Mouse (Mus musculus): ENCODE results near the gene Ypel2. TPM values are rescaled to one million over a fixed set of nuclear protein-coding genes. Genes with fewer than 3 reads are reported as not detected.

Gene Ypel2
- polyA plus RNA-seq, 1 experiment from 2014 or later = 22.8 TPM

DNA sequence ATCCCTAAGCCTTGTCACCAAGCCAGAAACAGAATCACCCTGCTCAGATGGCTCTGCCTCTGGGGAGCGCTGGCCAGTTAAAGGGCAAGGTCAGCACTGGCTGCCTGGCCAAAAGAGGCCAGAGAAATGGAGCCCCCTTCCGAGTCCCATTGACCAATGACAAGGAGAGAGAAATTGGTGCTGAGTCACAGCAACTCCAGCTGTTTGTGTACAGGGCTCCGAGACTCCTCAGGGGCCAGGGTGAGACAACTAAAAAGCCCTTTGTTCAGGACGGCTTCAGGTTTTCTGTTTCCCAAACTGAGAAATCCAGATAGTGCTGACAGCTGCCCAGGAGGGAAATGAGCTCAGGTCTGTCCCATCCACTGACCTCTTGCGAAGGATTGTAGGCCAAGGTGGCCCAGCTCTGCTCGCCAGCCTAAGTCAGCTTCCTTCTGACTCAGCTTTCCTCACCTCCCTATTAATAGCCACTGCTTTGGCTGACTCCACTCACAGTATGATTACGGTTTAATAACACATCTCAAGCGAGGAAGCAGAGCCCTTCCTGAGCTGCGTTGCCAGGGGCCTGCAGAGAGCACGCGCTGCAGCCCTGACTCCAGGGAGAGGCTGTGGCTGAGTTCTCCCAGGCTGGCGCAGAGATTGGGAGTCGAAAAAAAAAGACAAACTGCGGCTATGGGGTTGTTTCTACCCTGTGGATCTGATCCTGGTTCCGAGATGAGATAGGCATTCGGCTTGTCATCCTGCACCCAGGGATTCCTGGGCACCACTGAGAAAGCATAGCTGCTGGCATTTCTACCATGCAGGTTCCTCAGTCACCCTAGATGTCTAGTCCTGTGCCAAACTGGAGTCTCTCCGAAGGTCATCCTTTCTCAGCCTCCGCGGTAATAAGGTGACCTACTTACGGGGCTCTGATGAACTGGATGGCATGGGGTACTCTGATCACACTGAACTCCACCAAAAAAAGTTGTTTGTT, 73.1 kb downstream of the Ypel2 start:
- WGBS = 24% methylated on average over 20 of the region's 20 CpGs
- Histone ChIP-seq H3K4me3 (ENCODE audit: control insufficient read depth in 1 of 2, insufficient read depth in 1 of 2, low read depth in 1 of 2, low read length in 2 of 2) (no peak overlapping the region), H3K36me3 (ENCODE audit: control insufficient read depth, insufficient read depth, low read length) (no peaks in the 10 kb centered on the region), H3K27me3 (ENCODE audit: control insufficient read depth, insufficient read depth, low read length) (no peaks in the 10 kb centered on the region), H3K9ac (ENCODE audit: low read length) (peak overlapping the region; percentile 18; the same call in 1 of the 2 replicates), H3K4me2 (ENCODE audit: low read length) (peak overlapping the region; percentile 28; the same call in 1 of the 2 replicates), H3K9me3 (ENCODE audit: control insufficient read depth, low read length) (no peaks in the 10 kb centered on the region), H3K27ac (replicated peaks in 1 of 2; ENCODE audit: control insufficient read depth in 1 of 2, insufficient read depth in 1 of 2, low read depth in 2 of 2, low read length in 2 of 2) (peak overlapping the region; percentile 68 to 82), H3K4me1 (ENCODE audit: control insufficient read depth in 2 of 2, insufficient read depth in 2 of 2, low read length in 2 of 2) (peaks cover 41 to 67% of the 10 kb centered on the region in 2 experiments)
- ATAC-seq (ENCODE audit: insufficient number of reproducible peaks, insufficient read depth, low FRiP score, low read depth) = peak; percentile 61

DNA sequence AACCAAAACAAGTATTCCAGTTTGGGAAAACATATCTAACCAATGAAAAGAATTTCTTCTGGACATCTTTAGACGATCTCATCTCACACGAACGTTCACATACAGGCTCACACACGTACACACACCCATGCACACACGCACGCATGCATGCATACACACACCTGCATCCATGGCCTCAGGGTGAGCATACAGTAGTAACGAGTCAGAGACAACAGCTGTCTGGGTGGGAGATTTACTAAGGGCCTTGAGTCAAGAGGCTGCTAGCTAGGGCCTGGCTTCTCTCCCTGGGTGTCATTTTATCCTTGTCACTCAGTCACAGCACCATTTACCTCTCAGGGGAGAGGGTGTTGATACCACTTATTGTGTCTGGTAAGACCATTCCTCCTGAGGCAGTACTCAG, 74.0 kb downstream of the Ypel2 start:
- WGBS = 79% methylated on average over 7 of the region's 7 CpGs
- 0 out of 2 replicates have a peak overlapping the region, but pooled peaks have one; percentile 30 for H3K9ac ChIP-seq (ENCODE audit: low read length)
- H3K36me3 ChIP-seq (ENCODE audit: control insufficient read depth, insufficient read depth, low read length) = no peaks in the 10 kb centered on the region
- peak overlapping the region; percentile 68 to 82 for H3K27ac ChIP-seq (replicated peaks in 1 of 2; ENCODE audit: control insufficient read depth in 1 of 2, insufficient read depth in 1 of 2, low read depth in 2 of 2, low read length in 2 of 2)
- H3K27me3 ChIP-seq (ENCODE audit: control insufficient read depth, insufficient read depth, low read length) = no peaks in the 10 kb centered on the region
- ATAC-seq (ENCODE audit: insufficient number of reproducible peaks, insufficient read depth, low FRiP score, low read depth) = no peak
- H3K9me3 ChIP-seq (ENCODE audit: control insufficient read depth, low read length) = no peaks in the 10 kb centered on the region
- H3K4me2 ChIP-seq (ENCODE audit: low read length) = no peak overlapping the region
- no peak overlapping the region for H3K4me3 ChIP-seq (ENCODE audit: control insufficient read depth in 1 of 2, insufficient read depth in 1 of 2, low read depth in 1 of 2, low read length in 2 of 2)
- peaks cover 40 to 65% of the 10 kb centered on the region in 2 experiments for H3K4me1 ChIP-seq (ENCODE audit: control insufficient read depth in 2 of 2, insufficient read depth in 2 of 2, low read length in 2 of 2)

DNA sequence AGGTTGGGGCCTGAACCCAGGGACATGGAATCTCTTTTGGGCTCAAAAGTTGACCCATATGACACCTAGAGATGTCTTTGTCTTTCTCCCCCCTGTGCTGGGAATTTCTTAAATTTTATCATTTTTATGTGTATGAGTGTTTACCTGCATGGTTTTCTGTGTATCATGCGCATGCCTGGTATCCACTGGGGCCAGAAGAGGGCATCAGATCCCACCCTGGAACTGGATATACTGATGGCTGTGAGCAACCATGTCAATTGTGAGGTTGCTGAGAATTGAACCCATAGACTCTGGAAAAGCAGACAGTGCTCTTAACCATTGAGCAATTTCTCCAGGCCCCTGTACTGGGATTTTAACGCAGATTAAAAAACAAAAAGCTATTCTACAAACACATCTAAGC, 76.0 kb downstream of the Ypel2 start:
- no peaks in the 10 kb centered on the region for H3K27me3 ChIP-seq (ENCODE audit: control insufficient read depth, insufficient read depth, low read length)
- H3K27ac ChIP-seq (replicated peaks in 1 of 2; ENCODE audit: control insufficient read depth in 1 of 2, insufficient read depth in 1 of 2, low read depth in 2 of 2, low read length in 2 of 2) = peak overlapping the region in 1 of 2 experiments; percentile 88; a peak in 3 of 4 replicates
- H3K9ac ChIP-seq (ENCODE audit: low read length) = no peak overlapping the region
- H3K4me3 ChIP-seq (ENCODE audit: control insufficient read depth in 1 of 2, insufficient read depth in 1 of 2, low read depth in 1 of 2, low read length in 2 of 2) = no peak overlapping the region
- H3K4me2 ChIP-seq (ENCODE audit: low read length) = no peak overlapping the region
- no peaks in the 10 kb centered on the region for H3K9me3 ChIP-seq (ENCODE audit: control insufficient read depth, low read length)
- no peaks in the 10 kb centered on the region for H3K36me3 ChIP-seq (ENCODE audit: control insufficient read depth, insufficient read depth, low read length)
- no peak for ATAC-seq (ENCODE audit: insufficient number of reproducible peaks, insufficient read depth, low FRiP score, low read depth)
- 89% methylated on average over 2 of the region's 2 CpGs for WGBS
- peaks cover 42 to 65% of the 10 kb centered on the region in 2 experiments for H3K4me1 ChIP-seq (ENCODE audit: control insufficient read depth in 2 of 2, insufficient read depth in 2 of 2, low read length in 2 of 2)

DNA sequence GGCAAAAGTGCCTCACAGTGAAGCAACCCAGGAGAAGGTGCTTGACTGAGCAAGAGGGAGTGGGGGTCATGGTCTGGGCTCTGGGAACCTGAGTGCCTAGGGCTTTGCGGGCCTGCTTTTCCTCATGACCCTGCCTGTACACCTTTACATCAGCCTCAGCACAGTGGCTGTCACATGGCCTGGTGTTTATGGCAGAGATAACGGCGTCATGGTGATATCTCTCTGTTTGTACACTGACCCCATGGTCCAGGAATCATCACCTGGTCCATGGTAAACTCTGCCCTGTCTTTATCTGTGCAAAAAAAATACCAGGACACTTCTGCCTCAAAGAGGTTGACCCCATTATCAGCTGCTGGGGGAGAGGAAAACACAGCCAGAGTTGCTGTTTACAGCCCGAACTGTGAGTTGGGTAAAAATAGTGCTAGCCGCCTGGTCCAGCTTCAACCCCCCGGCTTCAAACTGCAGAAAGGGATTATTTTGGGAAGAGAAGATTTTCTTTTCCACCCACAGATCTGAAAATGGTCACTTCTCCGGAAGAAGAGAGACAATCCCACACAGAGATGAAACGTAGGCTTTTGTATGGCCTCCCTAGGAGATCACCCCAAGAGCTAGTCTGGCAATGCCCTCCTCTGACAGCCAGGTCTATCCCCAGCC, 76.8 kb downstream of the Ypel2 start:
- no peaks in the 10 kb centered on the region for H3K36me3 ChIP-seq (ENCODE audit: control insufficient read depth, insufficient read depth, low read length)
- WGBS = 7% methylated on average over 8 of the region's 8 CpGs
- no peak overlapping the region; the same call in 1 of the 2 replicates for H3K9ac ChIP-seq (ENCODE audit: low read length)
- no peaks in the 10 kb centered on the region for H3K9me3 ChIP-seq (ENCODE audit: control insufficient read depth, low read length)
- H3K4me1 ChIP-seq (ENCODE audit: control insufficient read depth in 2 of 2, insufficient read depth in 2 of 2, low read length in 2 of 2) = peaks cover 41 to 61% of the 10 kb centered on the region in 2 experiments
- no peak overlapping the region for H3K4me2 ChIP-seq (ENCODE audit: low read length)
- H3K27ac ChIP-seq (replicated peaks in 1 of 2; ENCODE audit: control insufficient read depth in 1 of 2, insufficient read depth in 1 of 2, low read depth in 2 of 2, low read length in 2 of 2) = peak overlapping the region; percentile 88 to 93
- H3K4me3 ChIP-seq (ENCODE audit: control insufficient read depth in 1 of 2, insufficient read depth in 1 of 2, low read depth in 1 of 2, low read length in 2 of 2) = no peak overlapping the region
- peak; percentile 60 for ATAC-seq (ENCODE audit: insufficient number of reproducible peaks, insufficient read depth, low FRiP score, low read depth)
- H3K27me3 ChIP-seq (ENCODE audit: control insufficient read depth, insufficient read depth, low read length) = no peaks in the 10 kb centered on the region

DNA sequence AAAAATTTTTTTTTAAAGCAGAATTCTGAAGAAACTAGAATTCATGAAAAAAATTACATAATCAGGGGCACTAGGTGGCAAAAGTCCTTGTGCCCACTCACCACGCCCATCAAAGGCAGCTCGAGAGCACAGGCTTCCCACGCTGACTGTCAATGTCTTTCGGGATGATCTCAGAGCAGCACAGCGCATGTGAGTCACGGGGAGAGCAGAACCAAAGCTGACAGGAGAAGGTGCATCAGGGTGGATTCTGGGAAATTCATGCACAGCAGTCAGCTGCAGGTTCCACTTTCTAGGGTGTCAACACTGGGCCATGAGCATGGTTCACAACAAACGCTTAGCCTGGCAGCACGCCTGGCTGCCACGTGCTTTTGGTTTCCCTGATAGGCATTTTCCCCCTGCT, 79.2 kb downstream of the Ypel2 start:
- no peak for ATAC-seq (ENCODE audit: insufficient number of reproducible peaks, insufficient read depth, low FRiP score, low read depth)
- H3K4me1 ChIP-seq (ENCODE audit: control insufficient read depth in 2 of 2, insufficient read depth in 2 of 2, low read length in 2 of 2) = peaks cover 20 to 39% of the 10 kb centered on the region in 2 experiments

DNA sequence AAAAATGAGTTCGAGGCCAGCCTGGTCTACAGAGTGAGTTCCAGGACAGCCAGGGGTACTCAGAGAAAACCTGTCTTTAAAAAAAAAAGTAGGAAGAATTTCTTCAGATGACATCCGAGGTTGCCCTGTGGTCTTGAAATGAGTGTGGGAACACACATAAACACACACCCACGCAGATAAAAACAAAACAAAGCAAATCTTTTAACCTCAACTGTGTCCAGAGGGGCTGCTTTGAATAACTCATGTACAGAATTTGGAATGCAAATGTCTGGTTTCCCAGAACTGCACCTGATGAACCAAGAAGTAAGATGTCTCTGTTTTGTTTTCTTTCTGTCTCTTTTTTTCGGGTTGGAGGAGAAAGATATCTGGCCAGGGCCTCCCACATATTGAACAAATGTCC, 83.3 kb downstream of the Ypel2 start:
- no peaks in the 10 kb centered on the region for H3K27me3 ChIP-seq (ENCODE audit: control insufficient read depth, insufficient read depth, low read length)
- 75% methylated on average over 4 of the region's 4 CpGs for WGBS
- no peak overlapping the region for H3K27ac ChIP-seq (replicated peaks in 1 of 2; ENCODE audit: control insufficient read depth in 1 of 2, insufficient read depth in 1 of 2, low read depth in 2 of 2, low read length in 2 of 2)
- H3K9ac ChIP-seq (ENCODE audit: low read length) = no peak overlapping the region
- ATAC-seq (ENCODE audit: insufficient number of reproducible peaks, insufficient read depth, low FRiP score, low read depth) = no peak
- H3K4me1 ChIP-seq (ENCODE audit: control insufficient read depth in 2 of 2, insufficient read depth in 2 of 2, low read length in 2 of 2) = peaks cover 10 to 11% of the 10 kb centered on the region in 2 experiments; a peak in 3 of 4 replicates
- no peaks in the 10 kb centered on the region for H3K9me3 ChIP-seq (ENCODE audit: control insufficient read depth, low read length)
- H3K4me2 ChIP-seq (ENCODE audit: low read length) = no peak overlapping the region
- no peak overlapping the region for H3K4me3 ChIP-seq (ENCODE audit: control insufficient read depth in 1 of 2, insufficient read depth in 1 of 2, low read depth in 1 of 2, low read length in 2 of 2)
- H3K36me3 ChIP-seq (ENCODE audit: control insufficient read depth, insufficient read depth, low read length) = no peaks in the 10 kb centered on the region

More for the DNA sequence above, 79.2 kb downstream of the Ypel2 start:
- no peaks in the 10 kb centered on the region for H3K27me3 ChIP-seq (ENCODE audit: control insufficient read depth, insufficient read depth, low read length)
- no peaks in the 10 kb centered on the region for H3K36me3 ChIP-seq (ENCODE audit: control insufficient read depth, insufficient read depth, low read length)
- H3K9ac ChIP-seq (ENCODE audit: low read length) = no peak overlapping the region
- no peaks in the 10 kb centered on the region for H3K9me3 ChIP-seq (ENCODE audit: control insufficient read depth, low read length)
- no peak overlapping the region for H3K4me3 ChIP-seq (ENCODE audit: control insufficient read depth in 1 of 2, insufficient read depth in 1 of 2, low read depth in 1 of 2, low read length in 2 of 2)
- 66% methylated on average over 9 of the region's 9 CpGs for WGBS
- no peak overlapping the region for H3K4me2 ChIP-seq (ENCODE audit: low read length)
- H3K27ac ChIP-seq (replicated peaks in 1 of 2; ENCODE audit: control insufficient read depth in 1 of 2, insufficient read depth in 1 of 2, low read depth in 2 of 2, low read length in 2 of 2) = no peak overlapping the region

DNA sequence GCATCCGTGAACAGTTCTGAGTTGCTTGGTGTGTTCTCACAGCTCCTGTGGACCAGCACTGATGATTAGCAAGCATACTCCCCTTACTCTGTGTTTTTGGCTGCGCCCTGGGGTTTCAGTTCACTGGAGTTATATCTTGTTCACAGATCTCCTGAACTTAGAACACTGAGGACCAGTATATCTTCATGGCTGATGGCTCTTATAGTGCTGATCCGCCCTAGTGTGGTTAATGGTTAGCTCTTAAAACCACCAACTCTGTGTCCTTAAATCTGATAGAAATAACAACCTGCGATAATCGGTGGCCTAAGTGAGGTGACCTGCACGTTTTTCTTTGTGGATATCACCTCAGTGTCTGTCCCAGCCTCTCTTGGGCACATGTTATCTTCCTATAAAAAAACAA, 84.5 kb downstream of the Ypel2 start:
- Histone ChIP-seq H3K9me3 (ENCODE audit: control insufficient read depth, low read length) (no peaks in the 10 kb centered on the region), H3K27ac (replicated peaks in 1 of 2; ENCODE audit: control insufficient read depth in 1 of 2, insufficient read depth in 1 of 2, low read depth in 2 of 2, low read length in 2 of 2) (no peak overlapping the region), H3K4me1 (ENCODE audit: control insufficient read depth in 2 of 2, insufficient read depth in 2 of 2, low read length in 2 of 2) (peaks cover 4 to 7% of the 10 kb centered on the region in 2 experiments; a peak in 3 of 4 replicates), H3K9ac (ENCODE audit: low read length) (no peak overlapping the region), H3K27me3 (ENCODE audit: control insufficient read depth, insufficient read depth, low read length) (no peaks in the 10 kb centered on the region), H3K4me3 (ENCODE audit: control insufficient read depth in 1 of 2, insufficient read depth in 1 of 2, low read depth in 1 of 2, low read length in 2 of 2) (no peak overlapping the region), H3K36me3 (ENCODE audit: control insufficient read depth, insufficient read depth, low read length) (no peaks in the 10 kb centered on the region), H3K4me2 (ENCODE audit: low read length) (no peak overlapping the region)
- ATAC-seq (ENCODE audit: insufficient number of reproducible peaks, insufficient read depth, low FRiP score, low read depth) = no peak
- WGBS = 77% methylated on average over 6 of the region's 6 CpGs
